Mouse (Mus musculus): ENCODE results near the gene Lmbr1l. TPM values are rescaled to one million over a fixed set of nuclear protein-coding genes. Genes with fewer than 3 reads are reported as not detected.

Lmbr1l gene
- polyA plus RNA-seq, 1 experiment from 2014 or later, result 6.2 TPM

DNA sequence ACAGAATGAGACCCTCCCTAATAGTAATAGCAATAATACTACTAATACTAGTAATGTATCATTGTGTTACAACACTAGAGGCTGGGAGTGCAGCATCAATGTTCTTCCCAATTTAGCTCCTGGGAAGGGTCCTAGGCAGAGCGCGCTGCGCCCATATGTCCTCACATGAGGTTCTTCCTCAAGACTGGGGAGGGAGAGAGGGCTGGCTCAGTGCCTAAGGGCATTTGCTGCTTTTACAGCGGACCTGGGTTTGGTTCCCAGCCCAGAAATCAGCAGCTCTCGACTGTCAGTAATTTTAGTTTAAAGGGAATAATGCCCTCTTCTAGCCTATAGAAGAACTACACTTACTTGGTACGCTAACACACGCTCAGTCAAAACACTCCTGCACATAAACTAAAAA lies 30.5 kb downstream of the Lmbr1l start:
- no peaks in the 10 kb centered on the region for H3K36me3 ChIP-seq (ENCODE audit: control insufficient read depth, insufficient read depth, low read length)
- H3K4me1 ChIP-seq (ENCODE audit: control insufficient read depth, insufficient read depth, low read length), result no peaks in the 10 kb centered on the region
- H3K4me2 ChIP-seq (ENCODE audit: low read depth, severe bottlenecking), result no peak overlapping the region
- no peak overlapping the region for H3K9ac ChIP-seq (ENCODE audit: low read length)
- no peak overlapping the region for H3K27ac ChIP-seq (replicated peaks; ENCODE audit: low read depth, low read length)
- H3K4me3 ChIP-seq (ENCODE audit: low read depth, low read length), result no peak overlapping the region
- WGBS, result 85% methylated on average over 7 of the region's 7 CpGs
- no peaks in the 10 kb centered on the region for H3K9me3 ChIP-seq (ENCODE audit: control insufficient read depth, low read length)
- ATAC-seq (ENCODE audit: insufficient number of reproducible peaks, low FRiP score, low TSS enrichment, low read depth), result no peak
- no peak for DNase-seq (ENCODE audit: low spot score)
- H3K27me3 ChIP-seq (ENCODE audit: control insufficient read depth, insufficient read depth, low read length), result peaks cover 8% of the 10 kb centered on the region

DNA sequence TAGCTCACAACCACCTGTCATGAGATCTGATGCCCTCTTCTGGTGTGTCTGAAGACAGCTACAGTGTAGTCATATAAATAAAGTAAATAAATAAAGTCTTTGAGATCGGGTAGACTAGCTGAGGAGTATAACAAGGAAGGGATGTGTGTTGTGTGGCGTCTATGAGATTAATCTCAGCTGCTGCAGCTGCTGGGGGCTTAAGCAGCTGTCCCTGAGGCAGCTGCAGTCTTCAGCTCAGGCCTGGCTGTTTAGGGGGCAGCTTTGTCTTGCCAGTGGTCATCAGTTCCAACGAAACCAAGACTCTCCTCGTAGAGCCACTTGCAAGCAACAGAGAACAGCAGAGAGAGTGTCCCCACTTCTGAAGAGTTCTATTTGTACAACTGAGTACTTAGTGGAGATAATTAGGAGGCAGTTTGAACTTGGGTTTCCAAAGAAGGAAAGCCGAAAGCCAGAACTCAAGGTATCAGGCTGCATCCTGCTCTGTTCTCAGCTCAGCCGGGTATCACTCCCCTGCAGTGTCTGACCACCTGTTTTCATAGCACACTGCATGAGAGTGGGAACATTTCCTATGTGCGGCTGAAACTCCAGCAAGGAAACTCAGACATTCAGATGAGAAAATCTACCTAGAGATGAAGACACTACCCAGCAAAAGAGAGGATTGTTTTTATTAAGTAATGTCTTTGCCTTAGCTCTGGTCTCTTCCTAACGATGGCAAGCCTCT lies 31.2 kb downstream of the Lmbr1l start:
- H3K27ac ChIP-seq (replicated peaks; ENCODE audit: low read depth, low read length), result no peak overlapping the region
- H3K36me3 ChIP-seq (ENCODE audit: control insufficient read depth, insufficient read depth, low read length), result no peaks in the 10 kb centered on the region
- peaks cover 5% of the 10 kb centered on the region; the same call in 1 of the 2 replicates for H3K27me3 ChIP-seq (ENCODE audit: control insufficient read depth, insufficient read depth, low read length)
- no peaks in the 10 kb centered on the region for H3K9me3 ChIP-seq (ENCODE audit: control insufficient read depth, low read length)
- H3K4me3 ChIP-seq (ENCODE audit: low read depth, low read length), result no peak overlapping the region
- H3K4me1 ChIP-seq (ENCODE audit: control insufficient read depth, insufficient read depth, low read length), result 0 out of 2 replicates have a peak, but pooled peaks cover 2% of the 10 kb centered on the region
- H3K9ac ChIP-seq (ENCODE audit: low read length), result no peak overlapping the region; the same call in 1 of the 2 replicates
- ATAC-seq (ENCODE audit: insufficient number of reproducible peaks, low FRiP score, low TSS enrichment, low read depth) (no peak), DNase-seq (ENCODE audit: low spot score) (no peak)
- no peak overlapping the region for H3K4me2 ChIP-seq (ENCODE audit: low read depth, severe bottlenecking)
- WGBS, result 69% methylated on average over 8 of the region's 8 CpGs

DNA sequence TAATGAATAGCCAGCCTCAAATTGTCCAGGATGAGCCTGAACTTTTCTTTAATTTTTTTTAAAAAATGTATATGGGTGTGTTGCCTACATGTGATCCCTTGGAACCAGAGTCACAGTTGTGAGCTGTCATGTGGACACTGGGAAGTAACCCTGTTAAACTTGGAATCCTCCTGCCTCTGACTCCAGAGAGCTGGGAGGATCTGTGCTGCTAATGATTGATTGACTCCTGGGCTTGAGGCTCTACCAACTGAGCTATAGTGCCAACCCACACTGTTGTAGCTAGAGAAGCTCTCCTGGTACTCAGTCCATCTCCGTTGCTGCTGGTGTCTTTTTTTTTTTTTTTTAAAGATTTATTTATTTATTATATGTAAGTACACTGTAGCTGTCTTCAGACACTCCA lies 33.9 kb downstream of the Lmbr1l start:
- no peak overlapping the region for H3K27ac ChIP-seq (replicated peaks; ENCODE audit: low read depth, low read length)
- no peak overlapping the region for H3K4me2 ChIP-seq (ENCODE audit: low read depth, severe bottlenecking)
- no peak for DNase-seq (ENCODE audit: low spot score)
- 75% methylated on average over 1 of the region's 1 CpGs for WGBS
- no peak overlapping the region for H3K4me3 ChIP-seq (ENCODE audit: low read depth, low read length)
- no peaks in the 10 kb centered on the region for H3K9me3 ChIP-seq (ENCODE audit: control insufficient read depth, low read length)
- no peaks in the 10 kb centered on the region for H3K27me3 ChIP-seq (ENCODE audit: control insufficient read depth, insufficient read depth, low read length)
- ATAC-seq (ENCODE audit: insufficient number of reproducible peaks, low FRiP score, low TSS enrichment, low read depth), result no peak
- 0 out of 2 replicates have a peak, but pooled peaks cover 4% of the 10 kb centered on the region for H3K4me1 ChIP-seq (ENCODE audit: control insufficient read depth, insufficient read depth, low read length)
- H3K36me3 ChIP-seq (ENCODE audit: control insufficient read depth, insufficient read depth, low read length), result no peaks in the 10 kb centered on the region
- no peak overlapping the region for H3K9ac ChIP-seq (ENCODE audit: low read length)

DNA sequence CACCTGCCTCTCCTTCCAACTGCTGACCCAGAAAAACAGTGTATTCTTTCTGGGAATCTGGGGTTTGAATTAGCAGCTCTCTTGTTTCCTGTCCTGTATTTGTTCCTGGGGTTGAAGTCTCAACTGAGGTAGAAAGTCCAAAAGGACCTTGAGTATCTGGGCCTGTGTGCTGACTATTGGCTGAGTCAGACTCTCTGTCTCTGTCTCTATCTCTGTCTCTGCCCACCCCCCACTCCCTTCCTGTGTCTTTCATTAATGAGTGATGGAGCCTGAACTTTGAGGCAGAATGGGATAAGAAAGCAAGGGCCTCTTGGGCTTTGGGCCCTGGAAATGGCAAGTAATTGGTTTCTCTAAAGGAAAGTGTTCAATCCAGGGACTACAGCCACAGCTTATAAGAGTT lies 34.4 kb downstream of the Lmbr1l start:
- Histone ChIP-seq H3K4me1 (ENCODE audit: control insufficient read depth, insufficient read depth, low read length) (0 out of 2 replicates have a peak, but pooled peaks cover 4% of the 10 kb centered on the region), H3K9me3 (ENCODE audit: control insufficient read depth, low read length) (no peaks in the 10 kb centered on the region), H3K36me3 (ENCODE audit: control insufficient read depth, insufficient read depth, low read length) (no peaks in the 10 kb centered on the region), H3K9ac (ENCODE audit: low read length) (no peak overlapping the region), H3K27ac (replicated peaks; ENCODE audit: low read depth, low read length) (no peak overlapping the region), H3K4me2 (ENCODE audit: low read depth, severe bottlenecking) (no peak overlapping the region), H3K27me3 (ENCODE audit: control insufficient read depth, insufficient read depth, low read length) (no peaks in the 10 kb centered on the region), H3K4me3 (ENCODE audit: low read depth, low read length) (no peak overlapping the region)
- ATAC-seq (ENCODE audit: insufficient number of reproducible peaks, low FRiP score, low TSS enrichment, low read depth), result no peak
- DNase-seq (ENCODE audit: low spot score), result no peak

DNA sequence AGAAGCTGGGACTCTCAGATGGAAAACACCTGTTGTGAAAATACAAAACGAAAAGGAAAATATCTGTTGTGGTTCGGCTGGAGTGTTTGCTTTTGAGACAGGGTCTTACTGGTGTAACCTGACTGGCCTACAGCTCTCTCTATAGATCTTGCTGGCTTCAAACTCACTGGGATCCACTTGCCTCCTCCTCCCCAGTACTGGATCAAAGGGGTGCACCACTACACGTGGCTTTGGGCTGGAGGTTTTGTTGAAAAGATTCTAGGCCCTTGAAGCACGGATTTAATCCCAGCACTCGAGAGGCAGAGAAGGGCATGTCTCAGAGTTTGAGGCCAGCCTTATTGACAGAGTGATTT lies 36.4 kb downstream of the Lmbr1l start:
- H3K27ac ChIP-seq (replicated peaks; ENCODE audit: low read depth, low read length), result 0 out of 2 replicates have a peak overlapping the region, but pooled peaks have one; percentile 37
- no peaks in the 10 kb centered on the region for H3K9me3 ChIP-seq (ENCODE audit: control insufficient read depth, low read length)

DNA sequence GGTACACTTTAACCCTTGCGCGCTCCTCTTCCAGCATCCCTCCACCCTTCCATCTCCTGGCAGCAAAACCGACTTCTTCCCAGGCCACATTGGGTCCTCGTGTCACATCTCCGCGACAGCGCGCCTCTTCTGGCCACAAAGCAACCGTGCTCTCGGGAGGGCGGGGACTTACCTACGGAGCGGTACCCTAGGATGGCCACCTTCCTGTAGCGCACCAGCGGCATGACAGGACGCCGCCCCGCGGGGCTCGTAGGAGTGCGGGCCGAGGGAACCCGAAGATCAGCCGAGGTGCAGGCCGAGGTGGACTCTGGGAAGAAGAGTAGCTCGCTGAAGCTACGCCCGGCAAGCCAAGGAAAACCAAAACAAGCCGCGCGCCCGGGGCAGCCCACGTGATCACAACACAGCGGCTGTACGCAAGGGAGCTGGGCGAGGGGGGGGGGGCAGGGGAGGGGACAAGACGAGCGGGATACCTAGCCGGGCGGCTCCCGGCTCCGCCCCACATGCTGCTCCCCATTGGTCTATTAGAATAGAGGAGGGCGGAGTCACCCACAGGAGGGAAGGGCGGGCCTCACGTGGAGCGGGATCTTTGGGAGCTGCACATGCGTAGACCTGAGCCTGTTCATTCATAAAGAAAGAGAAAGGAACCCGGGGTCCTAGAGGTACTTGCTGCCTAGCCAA lies 36.9 kb downstream of the Lmbr1l start:
- WGBS, result 0% methylated on average over 46 of the region's 48 CpGs
- Histone ChIP-seq H3K27ac (replicated peaks; ENCODE audit: low read depth, low read length) (peak overlapping the region; percentile 61; the same call in 1 of the 2 replicates), H3K27me3 (ENCODE audit: control insufficient read depth, insufficient read depth, low read length) (no peaks in the 10 kb centered on the region), H3K4me3 (ENCODE audit: low read depth, low read length) (peak overlapping the region; percentile 64), H3K9me3 (ENCODE audit: control insufficient read depth, low read length) (no peaks in the 10 kb centered on the region), H3K4me1 (ENCODE audit: control insufficient read depth, insufficient read depth, low read length) (0 out of 2 replicates have a peak, but pooled peaks cover 4% of the 10 kb centered on the region), H3K4me2 (ENCODE audit: low read depth, severe bottlenecking) (peak overlapping the region; percentile 82), H3K9ac (ENCODE audit: low read length) (peak overlapping the region; percentile 76), H3K36me3 (ENCODE audit: control insufficient read depth, insufficient read depth, low read length) (no peaks in the 10 kb centered on the region)
- peak; percentile 95 for DNase-seq (ENCODE audit: low spot score)
- peak; percentile 93 for ATAC-seq (ENCODE audit: insufficient number of reproducible peaks, low FRiP score, low TSS enrichment, low read depth)

More for the DNA sequence above, 36.4 kb downstream of the Lmbr1l start:
- Histone ChIP-seq H3K4me1 (ENCODE audit: control insufficient read depth, insufficient read depth, low read length) (0 out of 2 replicates have a peak, but pooled peaks cover 4% of the 10 kb centered on the region), H3K4me2 (ENCODE audit: low read depth, severe bottlenecking) (peak overlapping the region; percentile 39), H3K9ac (ENCODE audit: low read length) (peak overlapping the region; percentile 13; the same call in 1 of the 2 replicates), H3K27me3 (ENCODE audit: control insufficient read depth, insufficient read depth, low read length) (no peaks in the 10 kb centered on the region), H3K36me3 (ENCODE audit: control insufficient read depth, insufficient read depth, low read length) (no peaks in the 10 kb centered on the region), H3K4me3 (ENCODE audit: low read depth, low read length) (peak overlapping the region; percentile 64; the same call in 1 of the 2 replicates)
- DNase-seq (ENCODE audit: low spot score) (no peak), ATAC-seq (ENCODE audit: insufficient number of reproducible peaks, low FRiP score, low TSS enrichment, low read depth) (peak; percentile 26; the same call in 1 of the 2 replicates)
- 13% methylated on average over 5 of the region's 5 CpGs for WGBS

DNA sequence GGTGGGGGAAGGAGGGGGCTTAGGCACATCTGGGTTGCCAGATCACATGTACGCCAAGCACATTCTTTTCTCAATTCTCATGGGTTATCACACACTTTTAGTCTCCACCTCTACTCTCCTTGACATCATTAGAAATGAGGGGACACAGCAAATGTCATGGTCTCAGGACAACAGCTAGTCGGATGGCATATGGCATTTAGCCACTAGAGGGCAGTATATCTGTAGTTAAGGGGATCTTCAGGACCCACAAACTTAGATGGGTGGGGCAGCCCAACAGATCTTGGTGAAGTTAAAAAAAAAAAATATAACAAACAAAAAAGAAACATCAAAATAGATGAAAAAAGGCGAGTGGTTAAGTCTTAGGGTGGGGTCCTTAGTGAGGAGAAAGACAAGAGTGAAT lies 40.7 kb downstream of the Lmbr1l start:
- DNase-seq (ENCODE audit: low spot score) (peak; percentile 73), ATAC-seq (ENCODE audit: insufficient number of reproducible peaks, low FRiP score, low TSS enrichment, low read depth) (no peak)
- H3K27me3 ChIP-seq (ENCODE audit: control insufficient read depth, insufficient read depth, low read length), result no peaks in the 10 kb centered on the region
- H3K4me2 ChIP-seq (ENCODE audit: low read depth, severe bottlenecking), result no peak overlapping the region
- no peak overlapping the region for H3K27ac ChIP-seq (replicated peaks; ENCODE audit: low read depth, low read length)
- no peaks in the 10 kb centered on the region for H3K9me3 ChIP-seq (ENCODE audit: control insufficient read depth, low read length)
- no peaks in the 10 kb centered on the region for H3K36me3 ChIP-seq (ENCODE audit: control insufficient read depth, insufficient read depth, low read length)
- H3K4me1 ChIP-seq (ENCODE audit: control insufficient read depth, insufficient read depth, low read length), result peaks cover 7% of the 10 kb centered on the region; the same call in 1 of the 2 replicates
- no peak overlapping the region for H3K9ac ChIP-seq (ENCODE audit: low read length)
- WGBS, result 19% methylated on average over 3 of the region's 3 CpGs
- no peak overlapping the region for H3K4me3 ChIP-seq (ENCODE audit: low read depth, low read length)

DNA sequence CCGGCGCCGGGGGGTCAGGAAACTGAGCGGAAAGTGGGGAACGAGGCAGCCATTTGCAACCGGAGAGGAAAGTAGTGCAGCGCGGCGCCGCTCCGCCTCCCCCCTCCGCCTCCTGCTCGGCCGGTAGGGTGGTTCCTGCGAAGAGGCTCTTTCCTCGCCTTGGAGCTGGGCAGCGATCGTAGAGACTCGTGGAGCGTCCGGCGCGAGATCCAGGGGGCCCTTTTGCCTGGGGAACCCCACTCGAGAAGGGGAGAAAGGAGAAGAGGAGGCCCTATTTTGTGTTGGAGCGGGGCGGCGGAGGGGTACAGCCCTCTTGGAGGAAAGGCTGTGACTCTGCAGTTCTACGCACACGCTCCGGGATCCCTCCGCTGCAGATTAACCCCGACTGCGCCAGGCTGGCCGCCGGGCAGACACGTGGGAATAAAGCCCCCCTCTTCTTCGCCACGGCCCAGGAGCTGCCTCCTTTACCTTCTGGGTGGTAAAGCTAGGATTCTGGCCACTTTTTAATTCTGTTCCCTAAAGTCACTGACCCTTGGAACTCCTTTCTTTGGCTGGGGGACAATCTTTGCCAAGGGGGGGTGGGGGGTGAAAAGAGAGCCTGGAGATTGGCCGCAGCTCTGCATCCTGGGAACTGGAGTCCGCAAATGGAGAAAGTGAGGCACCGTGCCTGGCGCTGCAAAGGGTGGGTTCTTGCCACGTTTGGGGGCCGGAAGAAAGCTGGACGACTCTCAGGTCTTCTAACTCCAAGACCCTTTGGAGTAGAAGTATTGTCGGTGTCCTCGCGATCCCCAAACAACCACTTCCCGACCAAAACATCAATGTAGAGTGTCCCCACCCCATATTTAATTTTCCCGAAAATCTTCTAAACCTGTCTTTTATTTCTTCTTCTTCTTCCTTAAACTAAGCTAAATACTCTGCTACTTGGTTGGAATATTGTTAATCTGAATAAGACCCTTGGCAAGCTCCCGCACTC lies 45.8 kb downstream of the Lmbr1l start:
- Histone ChIP-seq H3K4me2 (ENCODE audit: low read depth, severe bottlenecking) (peak overlapping the region; percentile 98), H3K4me1 (ENCODE audit: control insufficient read depth, insufficient read depth, low read length) (peaks cover 26% of the 10 kb centered on the region), H3K4me3 (ENCODE audit: low read depth, low read length) (peak overlapping the region; percentile 94), H3K27me3 (ENCODE audit: control insufficient read depth, insufficient read depth, low read length) (no peaks in the 10 kb centered on the region), H3K9me3 (ENCODE audit: control insufficient read depth, low read length) (no peaks in the 10 kb centered on the region), H3K9ac (ENCODE audit: low read length) (peak overlapping the region; percentile 99), H3K27ac (replicated peaks; ENCODE audit: low read depth, low read length) (peak overlapping the region; percentile 98), H3K36me3 (ENCODE audit: control insufficient read depth, insufficient read depth, low read length) (no peaks in the 10 kb centered on the region)
- peak; percentile 72 for ATAC-seq (ENCODE audit: insufficient number of reproducible peaks, low FRiP score, low TSS enrichment, low read depth)
- peak; percentile 96 for DNase-seq (ENCODE audit: low spot score)
- WGBS, result 1% methylated on average over 40 of the region's 51 CpGs
